Mouse (Mus musculus) forebrain, embryonic 12.5 days (tissue): Measurements from ENCODE around the gene Thsd7b. TPM values are rescaled to one million over a fixed set of nuclear protein-coding genes. Genes with fewer than 3 reads are reported as not detected.
A peak's percentile ranks its signal among the peaks of the same experiment; 100 is the strongest.
"Not testable (repeated sequence)": the region's sequence is repeated elsewhere in the genome, so short reads cannot be mapped to it uniquely, and the experiment has no call there.

Experiments
- ATAC-seq: fragments of 200-750 bp; cut with Nextera tagmentation; 2 replicates; pipeline ENCODE4 v1.8.0; 2017; ENCODE audit warnings: moderate TSS enrichment; ENCODE audit not compliant: low FRiP score
- H3K27ac ChIP-seq: fragments of 300-500 bp; sonication (generic); 2 replicates; pipeline ENCODE4 v1.5.1; 2016; ENCODE audit warnings: mild to moderate bottlenecking
- H3K27me3 ChIP-seq: fragments of 300-500 bp; sonication (generic); 2 replicates; pipeline ENCODE4 v1.6.1; 2016; ENCODE audit warnings: mild to moderate bottlenecking
- H3K36me3 ChIP-seq: fragments of 300-500 bp; sonication (generic); replicated peaks from 2 replicates; pipeline ENCODE4 v1.6.1; 2016; ENCODE audit warnings: mild to moderate bottlenecking
- H3K4me1 ChIP-seq: fragments of 300-500 bp; sonication (generic); 2 replicates; pipeline ENCODE4 v1.6.1; 2016
- H3K4me2 ChIP-seq: fragments of 300-500 bp; sonication (generic); 2 replicates; pipeline ENCODE4 v1.6.1; 2016; ENCODE audit warnings: mild to moderate bottlenecking, moderate library complexity
- H3K4me3 ChIP-seq: fragments of 300-500 bp; sonication (generic); replicated peaks from 2 replicates; pipeline ENCODE4 v1.5.1; 2016; ENCODE audit warnings: mild to moderate bottlenecking
- H3K9ac ChIP-seq: fragments of 300-500 bp; sonication (generic); 2 replicates; pipeline ENCODE4 v1.6.1; 2016; ENCODE audit warnings: mild to moderate bottlenecking
- H3K9me3 ChIP-seq: fragments of 300-500 bp; sonication (generic); 2 replicates; pipeline ENCODE4 v1.6.1; 2016
- WGBS: fragments of 180-500 bp; shearing (Covaris S2); methylation state at CpG from one replicate; pipeline ENCODE4 v1.1.7; 2016; 5-methylcytosine and 5-hydroxymethylcytosine counted together
- polyA plus RNA-seq: library from polyadenylated mRNA; unstranded; fragments of >200 nt; fragmentation: Nextera tagmentation; extraction: Ambion mirVana; gene quantifications from 2 replicates; pipeline ENCODE4 v1.2.1, GENCODE M21; 2016

Gene Thsd7b
- polyA plus RNA-seq, 1 experiment from 2014 or later = 6.6 TPM

- Histone ChIP-seq H3K36me3 (no peaks in the 10 kb centered on the region), H3K9me3 (no peaks in the 10 kb centered on the region), H3K4me1 (no peaks in the 10 kb centered on the region), H3K27ac (no peak overlapping the region), H3K4me2 (no peak overlapping the region), H3K4me3 (no peak overlapping the region), H3K27me3 (no peaks in the 10 kb centered on the region), H3K9ac (no peak overlapping the region)
- WGBS = 89% methylated on average over 2 of the region's 2 CpGs
- no peak for ATAC-seq
Measured at GRCm38 (mm10) chr1:129931003-129931402, 657.9 kb downstream of the Thsd7b start.

GRCm38 (mm10) chr1:129943116-129943515, 670.0 kb downstream of the Thsd7b start:
- H3K27me3 ChIP-seq = no peaks in the 10 kb centered on the region
- H3K4me1 ChIP-seq = no peaks in the 10 kb centered on the region
- no peaks in the 10 kb centered on the region for H3K9me3 ChIP-seq
- WGBS = 63% methylated on average over 9 of the region's 9 CpGs
- no peak overlapping the region for H3K4me2 ChIP-seq
- no peaks in the 10 kb centered on the region for H3K36me3 ChIP-seq
- no peak overlapping the region for H3K4me3 ChIP-seq
- H3K9ac ChIP-seq = no peak overlapping the region
- H3K27ac ChIP-seq = no peak overlapping the region
- no peak for ATAC-seq

- H3K9me3 ChIP-seq = no peaks in the 10 kb centered on the region
- 67% methylated on average over 4 of the region's 4 CpGs for WGBS
- no peaks in the 10 kb centered on the region for H3K27me3 ChIP-seq
- no peak overlapping the region for H3K27ac ChIP-seq
- H3K36me3 ChIP-seq = no peaks in the 10 kb centered on the region
- no peak overlapping the region for H3K4me2 ChIP-seq
- no peak for ATAC-seq
- no peak overlapping the region for H3K4me3 ChIP-seq
- no peak overlapping the region for H3K9ac ChIP-seq
- H3K4me1 ChIP-seq = no peaks in the 10 kb centered on the region
Measured at GRCm38 (mm10) chr1:129947026-129947425, 673.9 kb downstream of the Thsd7b start.

GRCm38 (mm10) chr1:129955478-129955877, 682.4 kb downstream of the Thsd7b start:
- Histone ChIP-seq H3K27me3 (no peaks in the 10 kb centered on the region), H3K27ac (no peak overlapping the region), H3K4me3 (no peak overlapping the region), H3K9me3 (no peaks in the 10 kb centered on the region), H3K4me2 (no peak overlapping the region), H3K4me1 (peaks cover 12% of the 10 kb centered on the region; the same call in 1 of the 2 replicates), H3K9ac (no peak overlapping the region), H3K36me3 (no peaks in the 10 kb centered on the region)
- WGBS = 49% methylated on average over 1 of the region's 1 CpGs
- ATAC-seq = peak; percentile 49

GRCm38 (mm10) chr1:129956625-129957024, 683.5 kb downstream of the Thsd7b start:
- no peak overlapping the region for H3K4me3 ChIP-seq
- no peak overlapping the region for H3K4me2 ChIP-seq
- H3K36me3 ChIP-seq = no peaks in the 10 kb centered on the region
- no peak for ATAC-seq
- no peak overlapping the region for H3K9ac ChIP-seq
- peaks cover 12% of the 10 kb centered on the region; the same call in 1 of the 2 replicates for H3K4me1 ChIP-seq
- no peaks in the 10 kb centered on the region for H3K9me3 ChIP-seq
- H3K27me3 ChIP-seq = no peaks in the 10 kb centered on the region
- 61% methylated on average over 4 of the region's 4 CpGs for WGBS
- H3K27ac ChIP-seq = no peak overlapping the region

GRCm38 (mm10) chr1:129959352-129959751, 686.2 kb downstream of the Thsd7b start:
- not testable (repeated sequence) for H3K4me2 ChIP-seq, H3K9me3 ChIP-seq, H3K4me3 ChIP-seq, H3K36me3 ChIP-seq, H3K27ac ChIP-seq, H3K9ac ChIP-seq, H3K27me3 ChIP-seq, ATAC-seq
- WGBS = 53% methylated on average over 2 of the region's 2 CpGs
- peaks cover 12% of the 10 kb centered on the region; the same call in 1 of the 2 replicates for H3K4me1 ChIP-seq

- H3K27ac ChIP-seq = no peak overlapping the region
- H3K9ac ChIP-seq = no peak overlapping the region
- no peak overlapping the region for H3K4me2 ChIP-seq
- no peak overlapping the region for H3K4me3 ChIP-seq
- no peaks in the 10 kb centered on the region for H3K36me3 ChIP-seq
- no peaks in the 10 kb centered on the region for H3K9me3 ChIP-seq
- WGBS = 90% methylated on average over 2 of the region's 2 CpGs
- ATAC-seq = no peak
- H3K27me3 ChIP-seq = no peaks in the 10 kb centered on the region
- H3K4me1 ChIP-seq = 0 out of 2 replicates have a peak, but pooled peaks cover 5% of the 10 kb centered on the region
Measured at GRCm38 (mm10) chr1:129963166-129963565, 690.1 kb downstream of the Thsd7b start.

GRCm38 (mm10) chr1:129989247-129989646, 716.1 kb downstream of the Thsd7b start:
- H3K36me3 ChIP-seq, ATAC-seq, H3K9me3 ChIP-seq, H3K27ac ChIP-seq, H3K4me3 ChIP-seq, H3K27me3 ChIP-seq, H3K4me1 ChIP-seq, H3K4me2 ChIP-seq, H3K9ac ChIP-seq: not testable (repeated sequence)

- no peaks in the 10 kb centered on the region for H3K4me1 ChIP-seq
- WGBS = 71% methylated on average over 2 of the region's 2 CpGs
- no peaks in the 10 kb centered on the region for H3K36me3 ChIP-seq
- H3K27me3 ChIP-seq = no peaks in the 10 kb centered on the region
- H3K4me3 ChIP-seq = no peak overlapping the region
- ATAC-seq = no peak
- no peaks in the 10 kb centered on the region for H3K9me3 ChIP-seq
- H3K4me2 ChIP-seq = no peak overlapping the region
- no peak overlapping the region for H3K27ac ChIP-seq
- H3K9ac ChIP-seq = no peak overlapping the region
Measured at GRCm38 (mm10) chr1:129990821-129991220, 717.7 kb downstream of the Thsd7b start.

GRCm38 (mm10) chr1:130055012-130055411, 781.9 kb downstream of the Thsd7b start:
- H3K4me2 ChIP-seq = no peak overlapping the region
- H3K27ac ChIP-seq = no peak overlapping the region
- ATAC-seq = no peak
- H3K9me3 ChIP-seq = no peaks in the 10 kb centered on the region
- H3K9ac ChIP-seq = no peak overlapping the region
- H3K36me3 ChIP-seq = no peaks in the 10 kb centered on the region
- H3K27me3 ChIP-seq = no peaks in the 10 kb centered on the region
- no peaks in the 10 kb centered on the region for H3K4me1 ChIP-seq
- no peak overlapping the region for H3K4me3 ChIP-seq

GRCm38 (mm10) chr1:130062105-130062504, 789.0 kb downstream of the Thsd7b start:
- H3K4me1 ChIP-seq = no peaks in the 10 kb centered on the region
- no peak overlapping the region for H3K9ac ChIP-seq
- no peak overlapping the region for H3K27ac ChIP-seq
- H3K9me3 ChIP-seq = no peaks in the 10 kb centered on the region
- no peak overlapping the region for H3K4me2 ChIP-seq
- H3K27me3 ChIP-seq = no peaks in the 10 kb centered on the region
- ATAC-seq = no peak
- no peak overlapping the region for H3K4me3 ChIP-seq
- H3K36me3 ChIP-seq = no peaks in the 10 kb centered on the region

GRCm38 (mm10) chr1:130066193-130066959, 793.3 kb downstream of the Thsd7b start:
- Histone ChIP-seq H3K36me3 (no peaks in the 10 kb centered on the region), H3K4me2 (no peak overlapping the region), H3K9me3 (no peaks in the 10 kb centered on the region), H3K27me3 (no peaks in the 10 kb centered on the region), H3K27ac (no peak overlapping the region), H3K4me3 (no peak overlapping the region), H3K9ac (no peak overlapping the region), H3K4me1 (no peaks in the 10 kb centered on the region)
- no peak for ATAC-seq
- 83% methylated on average over 3 of the region's 3 CpGs for WGBS

- H3K36me3 ChIP-seq = no peaks in the 10 kb centered on the region
- H3K4me2 ChIP-seq = no peak overlapping the region
- ATAC-seq = no peak
- H3K4me3 ChIP-seq = no peak overlapping the region
- no peaks in the 10 kb centered on the region for H3K9me3 ChIP-seq
- H3K27ac ChIP-seq = no peak overlapping the region
- H3K9ac ChIP-seq = no peak overlapping the region
- WGBS = 82% methylated on average over 2 of the region's 2 CpGs
- no peaks in the 10 kb centered on the region for H3K27me3 ChIP-seq
- H3K4me1 ChIP-seq = no peaks in the 10 kb centered on the region
Measured at GRCm38 (mm10) chr1:130083788-130084187, 810.7 kb downstream of the Thsd7b start.
